Mouse (Mus musculus): ENCODE data around the gene Prelid3b.

DNA sequence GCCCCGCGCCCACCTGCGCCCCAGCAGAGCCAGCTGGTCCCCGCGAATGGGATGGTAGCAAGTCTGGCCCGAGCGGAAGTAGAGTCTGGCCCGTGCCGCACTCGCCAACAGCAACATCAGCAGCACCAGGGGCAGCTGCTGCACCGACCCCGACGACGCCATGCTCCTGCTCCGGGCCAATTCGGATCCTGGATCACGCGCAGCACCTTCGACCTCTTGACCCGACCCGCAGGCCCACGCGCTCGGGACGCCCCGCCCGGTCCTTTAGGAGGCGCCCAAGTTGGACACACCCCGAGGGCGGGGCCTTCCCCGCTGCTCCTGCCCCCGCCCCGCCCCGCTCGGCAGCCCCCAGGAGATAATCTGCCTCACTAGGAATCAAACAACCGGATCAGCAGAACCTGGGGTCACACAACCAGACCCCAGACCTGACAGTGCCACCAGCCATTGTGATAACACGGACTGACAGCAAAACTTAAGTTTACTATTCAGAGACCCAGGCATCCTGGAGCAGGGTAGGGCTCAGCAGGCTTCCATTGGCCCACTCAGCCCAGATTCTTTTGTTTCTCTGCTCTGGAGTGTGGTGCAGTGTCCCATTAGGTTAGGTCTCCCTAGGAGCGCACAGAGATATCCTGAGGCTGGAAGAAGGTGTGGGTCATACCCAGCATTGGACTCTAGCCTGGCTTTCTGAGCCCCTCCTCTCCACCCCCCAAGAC, 34.0 kb downstream of the Prelid3b start, which contains the start of gene Ctsz:
- TF ChIP-seq CTCF (IDR thresholded peaks at IDR 0.05; ENCODE audit: control insufficient read depth, insufficient read depth, insufficient read length) (no peak), MAX (IDR thresholded peaks at IDR 0.05) (peak; percentile 10), FOSL1 (IDR thresholded peaks at IDR 0.05; ENCODE audit: insufficient read depth, low read length, poor library complexity, severe bottlenecking) (no peak), USF1 (IDR thresholded peaks at IDR 0.05; ENCODE audit: low read depth) (no peak), MYOD1 (IDR thresholded peaks at IDR 0.05; ENCODE audit: control insufficient read depth, insufficient read length, low read depth) (no peak)
